Mouse (Mus musculus): ENCODE measurements around the gene Olfr1163.
"Not testable (repeated sequence)": the region's sequence is repeated elsewhere in the genome, so short reads cannot be mapped to it uniquely, and the experiment has no call there.

The Olfr1163 gene

GRCm38 (mm10) chr2:88071730-88072129, at the start of gene Olfr1163:
Gene Olfr1163 (minus strand): TSS chr2:88071830.
- DNase-seq = no peak

GRCm38 (mm10) chr2:88093866-88094265, 22.2 kb upstream of the Olfr1163 start, which contains the start of gene Olfr1164:
Gene Olfr1164 (minus strand): TSS chr2:88093966.
- DNase-seq = no peak

GRCm38 (mm10) chr2:88063587-88063986, 8.0 kb downstream of the Olfr1163 start:
- DNase-seq = no peak

GRCm38 (mm10) chr2:88051029-88051428, 20.6 kb downstream of the Olfr1163 start, which contains the start of gene Olfr1162:
Gene Olfr1162 (minus strand): TSS chr2:88051129.
- no peak for DNase-seq

- no peak for DNase-seq
Observed at GRCm38 (mm10) chr2:88037599-88037998, 34.0 kb downstream of the Olfr1163 start, which contains the start of gene Olfr73. Gene Olfr73 (minus strand): TSS chr2:88037699.

GRCm38 (mm10) chr2:88022474-88022873, 49.2 kb downstream of the Olfr1163 start, which contains the start of gene Olfr1161:
Gene Olfr1161 (plus strand): TSS chr2:88022774.
- not testable (repeated sequence) for DNase-seq
